Mouse (Mus musculus): ENCODE results near the gene Btnl4. TPM values are rescaled to one million over a fixed set of nuclear protein-coding genes. Genes with fewer than 3 reads are reported as not detected.
"Not testable (repeated sequence)": the region's sequence is repeated elsewhere in the genome, so short reads cannot be mapped to it uniquely, and the experiment has no call there.

The Btnl4 gene
- polyA plus RNA-seq, 1 experiment = not detected

DNA sequence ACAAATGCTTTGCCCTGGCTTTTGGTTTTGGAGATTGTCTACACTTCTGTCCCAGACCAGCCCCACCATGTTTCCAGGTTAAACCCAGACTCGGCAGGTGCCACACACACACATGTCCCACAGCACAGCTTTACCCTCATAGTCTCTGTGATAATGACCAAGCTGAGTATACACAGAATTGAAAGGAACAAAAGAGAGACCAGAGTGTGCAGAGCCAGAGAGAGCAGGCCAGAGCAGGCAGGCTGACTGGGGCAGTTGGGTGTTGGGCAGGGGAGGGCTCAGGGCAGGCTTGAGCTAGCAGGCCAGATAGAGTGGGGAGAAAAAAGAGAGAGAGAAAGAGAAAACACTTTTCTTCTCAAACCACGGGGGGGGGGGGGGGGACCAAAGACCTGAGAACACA, 19.4 kb upstream of the Btnl4 start:
- Histone ChIP-seq H3K27ac (ENCODE audit: insufficient read depth, low read depth, low read length) (no peak overlapping the region), H3K4me3 (ENCODE audit: insufficient read depth, low read depth, low read length) (no peak overlapping the region), H3K4me1 (ENCODE audit: control insufficient read depth, insufficient read depth, low read length) (no peaks in the 10 kb centered on the region)
- 55% methylated on average over 2 of the region's 2 CpGs for WGBS
- no peak for TF ChIP-seq CTCF (IDR thresholded peaks at IDR 0.05; ENCODE audit: insufficient read depth, low read depth, low read length)
- no peak for TF ChIP-seq POLR2A (IDR thresholded peaks at IDR 0.05; ENCODE audit: insufficient read depth, low read depth, low read length)

DNA sequence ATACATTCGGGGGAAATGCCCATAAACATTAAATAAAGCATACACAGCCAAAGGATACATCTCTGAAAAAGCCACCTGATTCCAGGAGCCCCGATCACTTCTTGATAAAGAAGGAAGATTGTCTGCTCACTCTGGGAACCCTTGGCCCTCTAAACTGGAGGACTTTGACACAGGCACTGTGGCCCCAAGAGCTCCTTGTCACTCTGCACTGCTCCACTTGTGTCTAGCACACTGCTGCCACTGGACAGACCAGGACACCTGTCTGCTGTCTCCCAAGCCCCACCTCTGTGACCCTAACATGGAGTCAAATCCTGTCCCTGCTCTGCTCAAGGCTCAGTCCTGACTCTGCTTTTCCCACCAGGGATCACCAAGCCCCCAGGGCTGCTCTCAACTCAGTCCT, 18.0 kb upstream of the Btnl4 start:
- not testable (repeated sequence) for H3K27ac ChIP-seq (ENCODE audit: insufficient read depth, low read depth, low read length); H3K4me3 ChIP-seq (ENCODE audit: insufficient read depth, low read depth, low read length); H3K4me1 ChIP-seq (ENCODE audit: control insufficient read depth, insufficient read depth, low read length)
- 85% methylated on average over 2 of the region's 2 CpGs for WGBS

DNA sequence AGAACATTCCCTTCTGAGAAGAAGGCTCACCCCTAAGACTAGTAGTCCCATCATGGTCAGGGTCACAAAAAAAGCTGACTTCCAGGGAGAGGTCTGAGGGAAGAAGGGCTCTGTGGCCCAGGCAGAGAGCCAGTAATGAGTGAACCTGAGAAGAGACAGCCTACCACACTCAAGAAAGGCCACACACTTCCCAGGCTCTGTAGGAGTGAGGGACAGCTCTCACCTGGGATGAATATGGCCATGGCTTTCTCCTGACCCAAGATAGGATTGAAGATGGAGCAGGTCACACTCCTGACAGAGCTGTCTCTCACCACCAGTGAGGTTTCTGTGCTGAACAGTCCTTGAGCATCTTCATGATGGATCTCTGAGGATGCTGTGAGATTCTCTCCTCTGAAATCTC, 15.7 kb upstream of the Btnl4 start:
- TF ChIP-seq CTCF (IDR thresholded peaks at IDR 0.05; ENCODE audit: insufficient read depth, low read depth, low read length) = no peak
- TF ChIP-seq POLR2A (IDR thresholded peaks at IDR 0.05; ENCODE audit: insufficient read depth, low read depth, low read length) = no peak
- Histone ChIP-seq H3K4me1 (ENCODE audit: control insufficient read depth, insufficient read depth, low read length) (no peaks in the 10 kb centered on the region), H3K27ac (ENCODE audit: insufficient read depth, low read depth, low read length) (no peak overlapping the region), H3K4me3 (ENCODE audit: insufficient read depth, low read depth, low read length) (no peak overlapping the region)

DNA sequence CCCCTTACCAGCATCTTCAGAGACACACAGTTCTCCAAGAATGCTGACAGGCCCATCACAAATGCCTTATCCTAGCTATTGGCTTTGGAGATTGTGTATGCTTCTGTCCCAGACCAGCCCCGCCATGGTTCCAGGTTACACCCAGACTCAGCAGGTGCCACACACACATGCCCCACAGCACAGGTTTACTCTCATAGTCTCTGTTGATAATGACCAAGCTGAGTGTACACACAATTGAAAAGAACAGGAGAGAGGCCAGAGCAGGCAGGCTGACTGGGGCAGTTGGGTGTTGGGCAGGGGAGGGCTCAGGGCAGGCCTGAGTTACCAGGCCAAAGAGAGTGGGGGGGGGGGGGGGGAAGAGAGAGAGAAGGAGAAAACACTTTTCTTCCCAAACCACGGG, 691 bp downstream of the Btnl4 start:
- Histone ChIP-seq H3K4me3 (ENCODE audit: insufficient read depth, low read depth, low read length) (no peak overlapping the region), H3K4me1 (ENCODE audit: control insufficient read depth, insufficient read depth, low read length) (no peaks in the 10 kb centered on the region), H3K27ac (ENCODE audit: insufficient read depth, low read depth, low read length) (no peak overlapping the region)
- 100% methylated on average over 1 of the region's 2 CpGs for WGBS
- no peak for TF ChIP-seq POLR2A (IDR thresholded peaks at IDR 0.05; ENCODE audit: insufficient read depth, low read depth, low read length)
- no peak for TF ChIP-seq CTCF (IDR thresholded peaks at IDR 0.05; ENCODE audit: insufficient read depth, low read depth, low read length)

DNA sequence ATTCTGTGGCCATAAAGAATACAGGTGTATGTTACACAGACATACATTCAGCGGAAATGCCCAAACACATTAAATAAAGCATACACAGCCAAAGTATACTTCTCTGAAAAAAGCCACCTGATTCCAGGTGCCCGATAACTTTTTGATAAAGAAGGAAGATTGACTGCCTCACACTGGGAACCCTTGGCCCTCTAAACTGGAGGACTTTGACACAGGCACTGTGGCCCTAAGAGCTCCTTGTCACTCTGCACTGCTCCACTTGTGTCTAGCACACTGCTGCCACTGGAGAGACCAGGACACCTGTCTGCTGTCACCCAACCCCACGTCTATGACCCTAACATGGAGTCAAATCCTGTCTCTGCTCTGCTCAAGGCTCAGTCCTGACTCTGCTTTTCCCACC, 2.1 kb downstream of the Btnl4 start:
- 80% methylated on average over 3 of the region's 3 CpGs for WGBS
- no peak overlapping the region for H3K4me3 ChIP-seq (ENCODE audit: insufficient read depth, low read depth, low read length)
- H3K4me1 ChIP-seq (ENCODE audit: control insufficient read depth, insufficient read depth, low read length) = no peaks in the 10 kb centered on the region
- no peak overlapping the region for H3K27ac ChIP-seq (ENCODE audit: insufficient read depth, low read depth, low read length)
- TF ChIP-seq CTCF (IDR thresholded peaks at IDR 0.05; ENCODE audit: insufficient read depth, low read depth, low read length) = no peak
- no peak for TF ChIP-seq POLR2A (IDR thresholded peaks at IDR 0.05; ENCODE audit: insufficient read depth, low read depth, low read length)

DNA sequence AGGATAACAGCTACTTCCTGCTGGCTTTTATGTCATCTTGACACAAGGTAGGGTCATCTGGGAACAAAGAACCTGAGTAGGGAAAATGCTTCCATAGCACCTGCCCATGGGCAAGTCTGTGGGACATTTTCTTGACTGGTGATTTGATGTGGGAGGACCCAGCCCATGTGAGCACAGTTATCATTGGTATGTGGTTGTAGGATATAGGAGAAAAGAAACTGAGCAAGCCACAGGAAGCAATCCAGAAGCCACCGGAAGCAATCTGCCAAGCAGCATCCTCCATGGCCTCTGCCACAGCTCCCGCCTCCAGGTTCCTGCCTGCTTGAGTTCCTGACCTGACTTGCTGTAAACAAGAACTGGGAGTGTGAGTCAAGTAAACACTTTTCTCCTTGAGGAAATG, 6.6 kb downstream of the Btnl4 start:
- Histone ChIP-seq H3K27ac (ENCODE audit: insufficient read depth, low read depth, low read length) (no peak overlapping the region), H3K4me1 (ENCODE audit: control insufficient read depth, insufficient read depth, low read length) (no peaks in the 10 kb centered on the region), H3K4me3 (ENCODE audit: insufficient read depth, low read depth, low read length) (no peak overlapping the region)
- WGBS = 89% methylated on average over 2 of the region's 2 CpGs
- no peak for TF ChIP-seq CTCF (IDR thresholded peaks at IDR 0.05; ENCODE audit: insufficient read depth, low read depth, low read length)

DNA sequence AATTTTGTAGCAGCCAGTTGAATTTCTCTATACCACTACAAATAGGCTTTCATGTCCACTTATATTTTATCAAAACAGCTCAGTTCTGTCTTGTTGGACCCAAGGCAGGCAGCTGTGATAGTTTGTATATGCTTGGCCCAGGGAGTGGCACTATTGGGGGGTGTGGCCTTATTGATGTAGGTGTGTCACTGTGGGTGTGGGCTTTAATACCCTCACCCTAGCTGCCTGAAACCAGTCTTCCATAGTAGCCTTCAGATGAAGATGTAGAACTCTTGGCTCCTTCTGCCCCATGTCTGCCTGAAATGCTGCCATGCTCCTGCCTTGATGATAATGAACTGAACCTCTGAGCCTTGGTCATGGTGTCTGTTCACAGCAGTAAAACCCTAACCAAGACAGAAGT, 11.2 kb downstream of the Btnl4 start:
- not testable (repeated sequence) for H3K4me1 ChIP-seq (ENCODE audit: control insufficient read depth, insufficient read depth, low read length); H3K27ac ChIP-seq (ENCODE audit: insufficient read depth, low read depth, low read length); H3K4me3 ChIP-seq (ENCODE audit: insufficient read depth, low read depth, low read length)

DNA sequence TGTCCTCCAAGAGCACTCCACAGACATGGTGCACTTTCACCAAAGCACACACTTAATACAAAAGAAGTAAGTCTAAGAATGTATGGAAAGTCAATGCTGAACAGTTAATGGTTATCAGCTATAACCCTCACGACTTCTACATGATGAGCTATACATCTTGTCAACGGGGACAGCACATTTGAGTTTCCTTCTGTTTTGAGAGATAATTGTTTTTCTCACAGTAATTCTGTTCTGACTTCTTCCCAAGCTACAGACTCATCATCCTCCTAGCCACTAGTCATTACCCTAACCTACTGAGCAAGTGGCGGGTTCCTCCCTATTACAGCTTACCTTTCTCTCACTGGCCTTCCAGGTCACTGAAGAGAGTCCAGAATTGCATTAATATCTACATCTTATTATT, 17.9 kb downstream of the Btnl4 start:
- Histone ChIP-seq H3K4me1 (ENCODE audit: control insufficient read depth, insufficient read depth, low read length) (no peaks in the 10 kb centered on the region), H3K4me3 (ENCODE audit: insufficient read depth, low read depth, low read length) (no peak overlapping the region), H3K27ac (ENCODE audit: insufficient read depth, low read depth, low read length) (no peak overlapping the region)
- WGBS = 89% methylated on average over 3 of the region's 3 CpGs
- TF ChIP-seq CTCF (IDR thresholded peaks at IDR 0.05; ENCODE audit: insufficient read depth, low read depth, low read length) (no peak), POLR2A (IDR thresholded peaks at IDR 0.05; ENCODE audit: insufficient read depth, low read depth, low read length) (no peak)

DNA sequence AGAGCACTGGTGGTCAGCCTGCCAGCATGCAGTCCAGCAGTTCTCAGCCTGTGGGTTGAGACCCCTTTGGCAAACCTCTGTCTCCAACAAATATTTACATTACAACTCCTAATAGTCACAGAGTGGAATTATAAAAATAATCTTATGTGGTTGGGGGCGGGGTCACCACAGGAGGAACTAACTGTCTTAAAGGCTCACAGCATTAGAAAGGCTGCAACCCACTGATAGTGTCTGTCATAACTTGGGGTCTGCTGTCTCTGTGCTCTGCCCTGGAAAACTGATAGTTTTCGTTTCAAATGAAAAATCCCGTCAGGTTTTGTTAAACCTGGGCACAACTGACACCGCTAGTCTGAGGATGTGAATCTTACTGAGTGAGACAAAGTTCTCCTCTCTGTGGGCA, 19.4 kb downstream of the Btnl4 start:
- no peaks in the 10 kb centered on the region for H3K4me1 ChIP-seq (ENCODE audit: control insufficient read depth, insufficient read depth, low read length)
- TF ChIP-seq POLR2A (IDR thresholded peaks at IDR 0.05; ENCODE audit: insufficient read depth, low read depth, low read length) (no peak), CTCF (IDR thresholded peaks at IDR 0.05; ENCODE audit: insufficient read depth, low read depth, low read length) (no peak)

DNA sequence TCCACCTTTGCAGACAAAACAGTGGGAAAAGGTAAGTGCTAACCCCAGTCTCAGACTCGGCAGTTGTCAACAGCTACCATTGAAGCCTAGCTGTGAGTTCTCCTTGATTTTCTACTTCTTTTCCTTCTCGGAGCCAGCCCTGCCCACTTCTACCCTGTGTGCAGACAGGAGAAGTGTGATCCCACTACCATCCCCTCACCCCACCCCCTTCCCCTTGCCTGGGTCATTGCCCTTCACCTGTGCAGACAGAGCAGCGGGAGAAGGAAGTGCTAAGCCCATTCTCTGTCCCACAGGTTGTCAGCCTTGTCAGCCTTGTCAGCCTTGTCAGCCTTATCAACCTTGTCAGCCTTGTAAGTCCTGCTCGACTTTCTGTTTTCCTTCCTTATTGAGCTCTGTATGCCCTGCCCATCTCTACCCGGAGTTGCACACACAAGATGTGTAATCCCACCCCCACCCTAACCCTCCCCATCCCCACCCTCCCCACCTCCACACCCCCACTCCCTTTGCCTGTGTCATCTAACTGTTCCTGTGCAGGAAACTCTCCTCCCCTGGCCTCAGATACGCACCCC, 28.6 kb downstream of the Btnl4 start:
- 61% methylated on average over 6 of the region's 6 CpGs for WGBS
- no peak overlapping the region for H3K4me3 ChIP-seq (ENCODE audit: insufficient read depth, low read depth, low read length)
- peaks cover 2% of the 10 kb centered on the region; the same call in 1 of the 2 replicates for H3K4me1 ChIP-seq (ENCODE audit: control insufficient read depth, insufficient read depth, low read length)
- no peak for TF ChIP-seq CTCF (IDR thresholded peaks at IDR 0.05; ENCODE audit: insufficient read depth, low read depth, low read length)
- TF ChIP-seq POLR2A (IDR thresholded peaks at IDR 0.05; ENCODE audit: insufficient read depth, low read depth, low read length) = no peak
- no peak overlapping the region for H3K27ac ChIP-seq (ENCODE audit: insufficient read depth, low read depth, low read length)

More for the DNA sequence above, 19.4 kb downstream of the Btnl4 start:
- 82% methylated on average over 4 of the region's 4 CpGs for WGBS
- no peak overlapping the region for H3K27ac ChIP-seq (ENCODE audit: insufficient read depth, low read depth, low read length)
- no peak overlapping the region for H3K4me3 ChIP-seq (ENCODE audit: insufficient read depth, low read depth, low read length)
